Mouse (Mus musculus) stomach, postnatal 0 days (tissue): Measurements from ENCODE around the gene Prickle2.

Experiments
- CTCF ChIP-seq: IDR thresholded peaks from 2 replicates; pipeline ENCODE4 v1.5.1; 2016; ENCODE audit warnings: antibody characterized with exemption, low read depth, mild to moderate bottlenecking, moderate library complexity
- EP300 ChIP-seq: optimal IDR thresholded peaks from 2 replicates; pipeline ENCODE3; 2016; ENCODE audit warnings: antibody characterized with exemption

DNA sequence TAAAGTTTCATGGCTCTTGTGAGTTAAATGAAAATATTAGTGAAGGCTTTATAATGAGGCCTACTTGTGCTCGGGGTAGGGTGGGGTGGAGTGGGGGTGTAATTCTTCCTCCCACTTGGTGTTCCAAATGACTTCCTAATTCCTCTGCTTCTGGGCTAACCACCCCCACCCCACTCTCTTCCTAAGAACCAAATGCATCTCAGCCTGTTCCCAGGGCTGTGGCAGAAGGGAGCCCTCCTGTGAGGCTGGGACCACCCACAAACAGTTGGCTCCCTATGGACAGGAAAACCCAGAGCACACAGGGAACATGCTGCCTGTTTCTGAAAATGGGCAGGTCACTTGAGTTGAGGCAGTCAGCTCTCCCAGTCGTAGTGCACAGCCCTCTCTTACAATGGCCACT lies 100.8 kb downstream of the Prickle2 start:
- TF ChIP-seq CTCF (no peak), EP300 (no peak)
